Mouse (Mus musculus): ENCODE data around the gene Ccdc186.

The Ccdc186 gene

DNA sequence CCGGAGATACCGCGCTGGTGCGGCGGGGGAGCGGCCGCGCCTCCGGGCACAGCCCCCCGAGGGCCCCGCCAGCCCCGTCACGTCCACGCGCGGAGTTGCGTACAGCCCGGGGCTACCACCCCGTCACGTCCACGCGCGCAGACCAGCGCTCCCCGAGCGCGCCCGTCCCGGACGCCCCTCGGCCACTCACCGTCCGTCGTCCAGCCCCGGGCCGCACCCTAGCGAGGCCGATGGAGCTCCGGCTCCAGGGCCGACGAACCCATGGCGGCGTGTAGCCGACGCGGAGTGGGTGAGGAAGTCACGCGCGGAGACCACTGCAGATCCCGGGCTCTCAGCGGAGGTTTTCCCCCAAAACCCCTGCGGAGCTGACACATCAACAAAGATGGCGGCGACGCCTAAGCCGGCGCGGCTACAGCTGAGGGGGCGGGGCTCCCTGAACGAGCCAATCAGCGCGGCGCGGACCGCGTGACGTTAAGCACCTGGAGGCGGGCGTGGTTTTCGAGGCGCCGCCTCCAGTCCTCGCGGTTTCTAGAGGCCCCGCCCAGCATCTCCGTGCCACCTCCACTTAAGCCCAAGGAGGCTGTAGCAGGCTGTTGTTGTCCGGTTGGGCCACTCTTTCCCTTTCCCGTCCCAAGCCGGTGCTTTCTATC lies at the start of gene Ccdc186:
Ccdc186 (minus strand) TSS at position 393 of the 650 bp plus-strand sequence.
- DNase-seq (ENCODE audit: low read depth) = peak; percentile 95

DNA sequence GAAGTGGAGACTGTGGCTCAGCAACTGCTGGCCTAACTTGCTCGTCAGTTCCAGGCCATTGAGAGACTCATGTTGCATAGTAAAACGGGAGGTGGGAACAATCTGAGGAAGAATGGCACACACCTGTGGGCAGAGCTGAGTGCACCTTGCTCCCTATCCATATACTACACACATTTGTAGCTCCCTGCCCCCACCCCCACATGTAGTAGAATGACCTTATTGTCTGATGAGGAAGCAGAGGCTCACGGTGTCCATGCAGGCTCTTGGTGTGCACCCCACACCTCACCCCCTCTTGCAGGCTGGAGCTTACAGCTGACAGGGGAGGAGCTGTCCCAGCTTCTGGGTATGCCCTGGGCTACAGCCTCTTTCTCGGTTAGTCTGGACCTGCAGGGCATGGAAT lies 45.7 kb upstream of the Ccdc186 start:
- DNase-seq (ENCODE audit: low read depth) = no peak

DNA sequence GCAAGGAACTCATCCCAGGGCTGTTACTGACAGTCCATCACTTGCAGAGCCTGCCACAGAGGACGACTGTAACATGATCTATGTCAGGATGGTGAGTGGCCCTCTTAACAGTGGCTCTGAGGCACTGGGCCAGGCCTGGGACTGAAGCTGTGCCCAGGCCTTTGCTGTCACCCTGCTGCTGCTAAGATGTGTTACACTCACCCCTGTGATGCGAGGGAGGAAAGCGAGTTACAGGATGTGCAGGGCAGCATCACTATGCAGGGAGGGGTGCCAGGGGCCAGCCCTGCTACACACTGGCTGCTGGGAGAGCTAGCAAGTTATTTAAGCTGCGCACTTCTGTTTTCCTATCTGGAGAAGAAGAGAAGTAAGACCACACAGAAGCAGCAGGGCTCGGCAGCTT lies 34.5 kb upstream of the Ccdc186 start:
- no peak for DNase-seq (ENCODE audit: low read depth)

DNA sequence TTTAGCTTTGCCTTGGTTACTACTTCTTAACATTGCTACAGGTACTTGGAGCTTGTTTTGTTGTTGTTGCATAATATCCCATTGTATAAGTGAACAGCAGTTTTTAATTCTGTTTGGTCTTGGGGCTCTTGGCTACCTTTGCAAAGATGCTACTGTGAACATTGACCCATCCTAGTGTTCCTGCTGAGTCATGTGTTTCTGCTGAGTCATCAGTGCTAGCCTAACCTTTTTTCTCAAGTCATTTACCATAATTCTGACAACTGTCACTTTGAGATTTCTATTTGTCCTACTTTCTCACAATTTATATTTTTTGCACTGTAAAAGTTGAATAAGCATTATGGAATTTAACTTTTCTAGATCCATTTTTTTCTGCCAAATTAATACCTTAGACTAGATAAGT lies 30.6 kb upstream of the Ccdc186 start:
- DNase-seq (ENCODE audit: low read depth) = peak; percentile 7

DNA sequence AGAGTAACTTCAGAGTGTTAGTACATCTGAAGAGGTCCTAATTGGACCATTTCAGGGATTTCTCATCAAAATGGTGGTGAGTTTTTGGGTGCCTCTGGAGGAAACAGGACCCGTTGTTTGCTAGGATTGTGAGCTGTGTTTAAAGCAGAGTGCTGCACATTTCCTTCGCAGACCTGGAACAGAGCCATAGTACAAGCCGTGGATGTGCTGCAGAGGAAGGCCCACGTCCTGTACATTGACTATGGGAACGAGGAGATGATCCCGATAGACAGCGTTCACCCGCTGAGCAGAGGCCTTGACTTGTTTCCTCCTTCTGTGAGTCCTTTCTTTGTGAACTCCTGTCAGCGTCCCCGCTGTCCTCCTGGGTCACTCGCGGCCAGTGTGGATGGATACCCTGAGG lies 21.0 kb upstream of the Ccdc186 start:
- no peak for DNase-seq (ENCODE audit: low read depth)

DNA sequence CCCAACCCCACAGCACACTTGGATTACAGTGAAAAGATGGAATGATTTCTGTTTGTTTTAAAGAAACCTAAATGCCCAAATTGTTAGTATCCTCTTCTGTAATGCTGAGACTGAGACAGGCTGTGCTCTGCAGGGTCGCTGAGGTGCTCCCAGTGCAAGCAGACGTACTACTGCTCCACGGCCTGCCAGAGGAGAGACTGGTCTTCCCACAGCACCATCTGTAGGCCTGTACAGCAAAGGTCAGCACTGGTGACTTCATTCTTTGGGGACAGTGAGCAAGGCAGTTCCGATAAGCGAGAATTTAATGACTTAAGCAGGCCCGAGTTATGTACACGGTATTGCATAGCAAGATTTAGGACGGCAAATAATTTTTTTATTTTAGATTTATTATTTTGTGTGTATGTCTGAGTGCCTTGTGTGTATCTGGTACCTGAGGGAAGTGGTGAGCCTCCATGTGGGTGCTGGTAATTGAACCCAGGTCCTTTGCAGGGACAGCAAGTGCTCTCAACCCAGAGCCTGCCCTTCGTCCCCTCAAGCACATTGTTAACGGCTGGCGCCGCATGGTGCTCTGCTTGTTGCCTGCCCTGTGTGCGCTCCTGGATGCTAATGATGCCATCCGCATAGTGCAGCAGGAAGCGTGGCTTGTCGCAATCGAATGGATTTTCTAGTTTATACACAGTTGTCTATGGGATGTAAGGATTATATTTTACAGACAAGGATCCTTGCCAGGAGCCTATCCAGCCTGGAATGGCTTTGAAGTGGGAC lies 17.1 kb upstream of the Ccdc186 start:
- no peak for DNase-seq (ENCODE audit: low read depth)

DNA sequence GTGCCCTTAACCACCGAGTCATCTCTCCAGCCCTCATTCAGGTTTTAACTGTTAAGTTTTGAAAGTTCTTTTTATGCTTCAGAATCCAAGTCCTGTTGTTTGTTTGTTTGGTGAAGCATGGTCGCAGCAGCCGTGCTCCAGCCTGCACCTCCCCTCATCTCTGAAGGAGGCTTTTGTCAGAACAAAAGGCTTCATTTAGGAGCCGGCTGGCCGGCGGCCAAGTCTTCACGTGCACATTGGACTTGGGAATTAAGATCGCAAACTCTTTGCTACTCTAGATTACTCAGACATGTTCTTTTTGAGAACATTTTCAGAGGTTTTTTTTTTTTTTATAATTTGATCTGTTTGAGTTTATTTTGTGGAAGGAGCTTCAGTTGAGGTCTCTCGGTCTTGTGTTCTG lies 13.3 kb upstream of the Ccdc186 start:
- no peak for DNase-seq (ENCODE audit: low read depth)

DNA sequence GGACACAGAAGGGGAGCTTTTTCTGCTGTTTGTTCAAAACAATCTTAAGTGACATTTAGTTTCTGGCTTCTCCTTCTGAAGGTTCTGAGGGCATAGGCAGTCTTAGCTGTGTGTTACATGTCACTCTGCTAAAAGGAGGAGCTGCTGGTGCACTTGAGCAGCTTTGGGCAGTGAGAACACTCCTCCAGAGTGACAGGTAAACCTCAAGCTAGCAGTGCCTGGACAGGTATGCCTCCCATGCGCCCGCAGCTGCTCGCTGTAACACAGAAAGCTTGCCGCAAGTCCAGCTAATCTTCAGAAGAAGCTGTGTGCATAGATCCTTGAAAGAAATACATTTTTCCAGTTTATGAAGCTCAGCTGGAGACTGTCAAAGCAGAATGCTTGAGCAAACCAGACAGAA lies 8.2 kb upstream of the Ccdc186 start:
- no peak for DNase-seq (ENCODE audit: low read depth)

DNA sequence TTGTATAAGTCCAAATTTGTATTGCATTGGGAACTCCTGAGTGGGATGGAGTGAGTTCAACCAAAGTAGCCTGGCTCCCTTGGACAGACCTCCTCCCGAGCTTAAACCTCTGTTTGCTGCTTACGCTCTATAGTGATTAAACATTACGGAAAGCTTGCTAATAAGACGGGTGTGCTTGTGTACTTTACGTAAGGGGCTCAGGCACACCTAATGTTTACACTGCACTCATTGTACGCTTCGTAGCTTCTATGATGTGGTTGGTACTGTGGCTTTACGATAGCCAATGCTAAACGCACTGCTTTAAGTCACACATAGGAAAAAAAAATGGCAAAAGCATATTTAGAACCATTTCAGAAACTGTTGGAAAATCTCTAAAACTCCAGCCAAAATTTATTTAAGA lies 7.3 kb upstream of the Ccdc186 start:
- DNase-seq (ENCODE audit: low read depth) = no peak

DNA sequence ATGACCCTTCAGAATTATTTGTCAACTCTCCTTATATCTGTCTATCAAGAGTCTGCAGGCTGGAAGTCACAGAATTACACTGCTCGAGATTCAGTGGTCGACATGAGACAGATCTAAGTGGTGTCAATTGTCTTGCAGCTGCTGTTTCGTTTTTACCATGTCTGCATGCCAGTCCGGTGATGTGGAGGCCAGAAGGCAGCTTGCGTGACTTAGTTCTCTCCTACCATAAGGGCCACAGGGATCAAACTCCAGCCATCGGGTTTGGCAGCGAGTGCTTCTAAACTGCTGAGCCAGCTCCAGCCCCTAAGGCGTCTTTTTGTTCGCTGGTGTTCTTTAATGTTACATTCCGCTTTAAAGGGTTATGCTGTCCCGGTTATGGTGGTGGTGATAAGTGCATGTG lies 6.3 kb upstream of the Ccdc186 start:
- no peak for DNase-seq (ENCODE audit: low read depth)

DNA sequence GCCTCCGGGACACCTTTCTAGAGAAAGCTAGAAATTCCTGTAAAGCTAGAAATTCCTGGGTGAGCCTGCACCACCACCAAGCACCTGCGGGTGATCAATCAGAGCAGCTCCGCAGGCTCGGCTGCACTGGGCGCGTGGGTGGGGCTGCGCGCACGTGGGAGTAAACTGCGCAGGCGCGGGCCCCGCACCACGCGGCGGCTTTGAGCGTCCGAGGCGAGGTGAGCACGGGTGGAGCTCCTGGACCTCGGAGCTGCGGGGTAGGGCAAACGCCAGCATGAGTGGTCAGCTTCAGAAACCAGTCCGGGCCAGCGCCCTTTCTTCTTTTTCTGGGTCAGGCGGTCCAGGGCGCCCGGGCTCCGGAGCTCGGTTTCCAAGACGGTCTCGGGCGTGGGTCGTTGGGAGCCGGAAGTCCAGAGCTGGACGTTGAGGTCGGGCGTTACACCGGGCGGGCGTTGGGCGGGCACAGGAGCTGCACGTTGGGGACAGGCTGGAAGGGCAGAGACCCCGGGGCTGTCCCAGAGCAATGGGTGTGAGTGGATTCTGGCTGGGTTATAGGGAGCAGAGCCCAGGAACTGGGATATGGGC lies 4.1 kb upstream of the Ccdc186 start, which contains the start of gene Tdrd1:
Tdrd1 (plus strand) TSS at position 163 of the 585 bp plus-strand sequence.
- DNase-seq (ENCODE audit: low read depth) = no peak

DNA sequence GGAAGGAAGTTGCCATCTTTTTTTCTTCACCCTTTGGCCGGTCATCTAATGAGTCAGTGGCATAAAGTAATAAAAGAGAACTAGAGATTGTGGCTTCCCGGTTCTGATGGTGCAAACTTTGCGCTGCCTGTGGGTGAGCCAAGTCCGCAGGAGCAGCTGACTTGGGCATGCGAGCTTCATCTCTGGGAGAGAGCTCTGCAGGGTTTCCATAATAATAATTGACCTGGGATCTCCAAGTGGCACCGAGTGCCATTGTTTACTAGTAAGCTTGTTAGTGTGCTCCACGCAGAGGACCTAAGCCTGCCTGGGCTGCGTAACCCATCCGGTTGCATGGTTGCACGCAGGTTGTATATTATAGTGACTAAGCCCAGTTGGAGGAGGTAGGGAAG lies 452 bp upstream of the Ccdc186 start:
- no peak for DNase-seq (ENCODE audit: low read depth)

DNA sequence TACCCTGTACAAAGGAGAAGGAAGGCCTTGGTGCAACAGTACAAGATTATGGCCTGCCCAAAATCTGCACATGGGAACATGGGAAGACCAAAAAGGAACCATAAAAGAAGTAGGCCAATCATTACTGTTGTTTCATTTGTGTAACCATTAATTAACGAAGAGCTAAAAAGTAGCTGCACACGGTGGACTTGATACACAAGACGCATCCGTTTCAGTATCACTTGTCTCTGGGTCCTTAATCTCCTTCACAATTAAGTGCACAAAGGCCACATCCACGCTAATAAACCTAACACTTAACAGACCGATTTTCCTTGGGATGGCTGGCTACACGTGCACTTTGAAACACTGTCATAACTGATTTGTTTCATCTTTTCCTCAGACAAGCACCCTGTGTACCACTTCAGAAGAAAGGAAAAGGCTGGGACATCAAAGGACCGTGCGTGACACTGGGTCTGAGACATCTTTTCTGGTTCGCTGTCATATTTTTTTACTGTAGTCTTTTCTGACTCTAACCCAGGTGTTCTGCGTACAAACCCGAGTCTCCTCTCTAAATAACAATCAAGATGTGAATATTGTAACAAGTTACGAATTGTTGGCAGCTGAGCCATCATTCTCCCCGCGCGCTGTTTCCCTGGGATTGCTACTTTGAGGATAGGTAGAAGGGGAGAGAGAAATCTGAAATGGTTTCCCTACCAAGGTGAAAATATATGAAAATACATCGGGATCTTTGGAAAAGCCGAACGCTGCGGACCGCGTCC lies 771 bp downstream of the Ccdc186 start:
- DNase-seq (ENCODE audit: low read depth) = peak; percentile 15

DNA sequence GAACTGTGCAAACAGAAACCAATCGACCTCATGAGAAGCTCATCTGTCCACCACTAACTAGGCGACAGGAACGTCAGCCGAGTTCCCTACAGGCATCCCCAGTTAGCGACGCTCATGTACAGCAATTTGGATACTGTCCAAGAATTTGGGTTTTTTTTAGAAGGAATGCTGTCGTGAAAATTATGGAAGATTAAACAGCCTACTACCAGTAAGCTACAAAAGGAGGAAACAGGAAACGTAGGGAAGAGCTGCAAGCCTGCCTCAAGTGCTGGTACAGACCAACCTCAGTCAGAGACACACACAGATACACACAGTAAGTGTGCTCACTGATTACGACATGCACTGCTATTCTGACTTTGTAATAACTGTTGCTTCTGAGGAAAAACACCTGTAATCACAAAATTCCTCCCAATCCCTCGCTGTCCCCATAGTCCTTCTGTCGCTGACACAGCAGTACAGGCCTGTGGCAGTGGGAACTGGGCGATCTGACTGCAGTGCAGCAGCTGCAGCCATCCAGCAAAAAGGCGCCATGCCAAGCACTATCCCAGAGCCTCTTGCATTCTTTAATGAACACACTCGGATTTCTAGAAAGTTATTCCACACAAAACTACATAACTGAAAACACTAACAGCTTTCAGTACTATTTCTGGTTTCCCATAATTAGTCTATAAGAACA lies 4.0 kb downstream of the Ccdc186 start:
- no peak for DNase-seq (ENCODE audit: low read depth)

DNA sequence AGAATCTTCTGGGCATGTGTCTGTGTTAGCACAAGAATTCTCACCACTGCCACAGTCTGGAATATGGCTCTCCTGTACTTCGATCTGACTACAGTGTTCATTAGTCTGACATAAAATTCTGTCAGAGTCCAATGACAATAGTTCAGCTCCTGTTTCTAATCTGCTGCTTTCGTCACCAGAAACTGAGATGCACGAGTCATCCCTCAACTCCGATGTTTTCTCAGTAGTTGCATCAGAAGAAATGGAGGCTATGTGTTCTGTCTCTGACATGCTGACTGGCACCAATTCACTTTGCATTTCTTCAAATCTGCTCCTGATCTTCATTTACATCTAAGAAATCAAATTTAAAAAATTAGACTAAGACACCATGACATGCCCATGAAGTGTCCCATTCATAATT lies 8.6 kb downstream of the Ccdc186 start:
- DNase-seq (ENCODE audit: low read depth) = peak; percentile 28

DNA sequence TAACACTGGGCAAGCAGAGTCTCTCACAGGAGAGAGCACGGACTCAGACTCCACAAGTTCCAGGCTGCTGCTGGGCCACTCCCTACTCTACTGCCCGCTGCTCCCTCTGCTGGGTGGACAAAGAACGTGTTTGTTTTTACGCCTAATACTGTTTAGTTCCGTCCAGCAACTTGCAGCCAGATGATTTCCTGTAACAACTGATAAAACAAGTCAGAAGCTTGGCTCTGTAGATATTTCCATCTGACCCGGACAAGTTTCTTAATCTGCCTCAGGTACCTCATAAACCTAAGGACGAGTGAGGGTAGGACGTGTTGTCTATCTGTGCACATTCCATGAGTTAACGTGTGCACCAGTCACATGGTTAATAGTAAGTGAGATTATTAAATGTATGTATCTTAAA lies 10.4 kb downstream of the Ccdc186 start:
- DNase-seq (ENCODE audit: low read depth) = peak; percentile 70

DNA sequence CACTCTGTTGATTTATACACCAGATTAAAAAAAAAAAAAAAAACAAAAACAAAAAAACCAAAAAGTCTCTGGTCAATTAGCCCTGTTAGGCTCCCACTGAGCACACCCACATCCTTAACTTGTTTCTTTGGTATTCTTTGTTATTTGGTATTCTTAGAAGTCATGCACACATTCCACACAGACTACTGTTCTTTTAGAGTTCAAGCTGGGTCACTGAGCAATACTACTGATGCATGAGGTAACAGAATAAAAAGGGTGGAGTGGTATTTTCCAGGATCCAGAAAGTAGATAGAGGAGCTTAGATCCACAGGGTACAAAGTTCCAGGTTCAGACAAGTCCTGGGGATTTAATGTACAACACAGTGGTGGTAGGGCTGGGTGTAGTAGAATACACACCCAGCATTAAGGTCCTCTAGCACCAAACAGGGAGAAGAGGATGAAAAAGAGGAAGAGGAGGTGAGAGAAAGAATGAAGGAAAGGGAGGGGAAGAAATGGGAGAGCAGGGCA lies 11.3 kb downstream of the Ccdc186 start:
- no peak for DNase-seq (ENCODE audit: low read depth)

DNA sequence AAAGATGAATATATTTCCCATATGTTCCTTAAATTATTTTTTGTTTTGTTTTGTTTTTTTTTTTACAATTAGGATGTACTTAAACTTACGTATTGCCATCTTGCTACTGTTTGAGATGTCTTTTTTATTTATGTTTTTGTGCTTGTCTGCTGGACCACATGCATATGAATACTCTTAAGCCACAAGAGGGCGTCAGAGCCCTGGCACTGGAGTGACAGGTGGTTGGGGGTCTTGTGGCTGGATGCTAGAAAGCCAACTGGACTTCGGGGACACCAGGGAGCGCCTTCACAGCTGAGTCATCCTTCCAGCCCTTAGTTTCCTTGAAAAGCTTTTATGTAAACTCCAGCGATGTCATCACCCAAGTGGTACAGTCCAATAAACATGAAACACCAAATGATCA lies 13.2 kb downstream of the Ccdc186 start:
- DNase-seq (ENCODE audit: low read depth) = peak; percentile 26

DNA sequence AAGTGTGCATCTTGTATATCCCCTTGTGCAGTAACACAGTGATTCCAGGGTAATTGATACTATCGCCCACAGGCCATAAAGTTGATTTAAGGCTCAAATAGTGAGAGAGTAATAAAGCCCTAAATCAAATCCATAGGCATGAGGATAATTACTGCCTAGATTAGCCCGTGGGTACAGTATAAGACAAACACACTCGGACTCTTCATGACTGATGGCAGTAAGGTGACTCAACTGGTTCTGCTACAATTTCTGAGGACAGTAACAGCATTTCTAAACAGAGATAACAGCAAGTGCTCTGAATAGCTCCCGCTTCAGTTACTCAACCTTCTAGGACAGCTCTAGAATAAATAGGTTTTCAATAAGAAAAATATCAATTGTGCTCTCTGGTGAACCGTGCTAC lies 14.9 kb downstream of the Ccdc186 start:
- no peak for DNase-seq (ENCODE audit: low read depth)

DNA sequence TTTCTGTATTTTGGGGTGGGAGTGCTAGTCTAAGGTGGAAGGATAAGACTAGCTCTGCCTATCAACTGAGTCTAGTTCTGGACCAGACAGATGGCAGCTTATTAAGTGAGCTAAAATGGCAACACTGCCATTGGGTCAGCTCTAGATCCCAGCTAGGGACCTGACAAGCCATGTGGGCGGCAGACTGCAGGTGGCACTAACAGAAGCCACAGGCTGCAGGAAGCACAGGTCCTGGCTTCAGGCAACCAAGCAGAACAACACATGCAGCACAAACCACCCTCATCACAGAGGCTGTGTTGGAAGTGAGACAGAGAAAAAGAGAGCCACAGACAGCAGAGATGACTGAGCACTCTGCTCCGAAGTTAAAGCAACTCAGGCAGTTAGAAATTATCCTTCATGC lies 16.6 kb downstream of the Ccdc186 start:
- DNase-seq (ENCODE audit: low read depth) = no peak

DNA sequence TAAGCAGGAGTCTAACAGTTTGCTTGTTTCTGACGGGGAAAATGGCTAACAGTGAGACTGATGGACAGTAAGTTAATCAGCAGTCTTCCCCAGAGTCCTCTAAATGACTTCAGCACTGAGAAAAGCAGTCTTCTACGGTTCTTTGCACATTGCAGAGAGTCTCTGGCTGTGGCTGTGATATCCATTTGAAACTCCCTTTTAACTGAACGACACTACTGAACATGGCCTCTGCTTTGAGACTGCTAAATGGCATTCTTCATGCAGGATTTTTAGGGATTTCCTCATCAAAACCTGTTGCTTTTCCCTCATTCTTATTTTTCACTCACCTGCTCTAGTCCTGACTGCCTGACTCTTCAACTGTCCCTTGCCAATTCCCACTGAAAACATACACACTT lies 19.6 kb downstream of the Ccdc186 start:
- no peak for DNase-seq (ENCODE audit: low read depth)

Data from 416B (cell line).